Mouse (Mus musculus): ENCODE measurements at regions not wholly inside any gene's neighbourhood (a gene's known extent, or its start where the extent isn't known, plus 50 kb on each side); places are given as distances from the start of the nearest gene placed in this dataset.

- TF ChIP-seq POLR2A (IDR thresholded peaks at IDR 0.05; ENCODE audit: borderline replicate concordance, extremely low read depth, low read depth, low read length) (no peak), CTCF (IDR thresholded peaks at IDR 0.05; ENCODE audit: insufficient read depth, low read length) (no peak)
Observed at GRCm38 (mm10) chr9:120672452-120672851, 101.2 kb downstream of the Rpl14 start.
